ENCODE assay signal across 1 mouse cellular context in genomic region chr2:153404882-153405281, GRCm38 (mm10).
TF ChIP-seq lines count a peak whose summit lies in the region.

No protein-coding gene starts in this region.

TF ChIP-seq in MEL, 35 proteins besides CTCF, POLR2A, EP300 and RAD21:
- TF ChIP-seq JUND (IDR thresholded peaks at IDR 0.05; ENCODE audit: low read depth, low read length) (no peak), MEF2A (IDR thresholded peaks at IDR 0.05; ENCODE audit: extremely low read depth, insufficient replicate concordance, low read depth, low read length, poor library complexity, severe bottlenecking) (no peak), MYC (IDR thresholded peaks at IDR 0.05; ENCODE audit: low read depth, low read length) (no peak), ZNF384 (IDR thresholded peaks at IDR 0.05; ENCODE audit: low read depth, low read length) (no peak)
TF ChIP-seq in MEL: peak in this region for 0.
